Mouse (Mus musculus) small intestine, adult 2 months (tissue): ENCODE data around the gene Tmem231. TPM values are rescaled to one million over a fixed set of nuclear protein-coding genes. Genes with fewer than 3 reads are reported as not detected.

Source experiments
- H3K27ac ChIP-seq: fragments of 200-500 bp; 2 replicates; pipeline ENCODE4 v1.5.1; 2012; ENCODE audit warnings: low read depth, low read length, control low read depth, inconsistent platforms; ENCODE audit not compliant: insufficient read depth
- H3K27me3 ChIP-seq: fragments of 200-500 bp; 2 replicates; pipeline ENCODE4 v1.6.1; 2012; ENCODE audit warnings: mild to moderate bottlenecking, moderate library complexity, low read length, inconsistent platforms; ENCODE audit not compliant: control insufficient read depth, insufficient read depth
- H3K36me3 ChIP-seq: fragments of 200-500 bp; 2 replicates; pipeline ENCODE4 v1.6.1; 2012; ENCODE audit warnings: mild to moderate bottlenecking, low read length, control low read depth, inconsistent platforms; ENCODE audit not compliant: control insufficient read depth, insufficient read depth
- H3K4me1 ChIP-seq: fragments of 200-500 bp; 2 replicates; pipeline ENCODE4 v1.6.1; 2012; ENCODE audit warnings: low read length, inconsistent platforms, mixed read lengths; ENCODE audit not compliant: control insufficient read depth, insufficient read depth, insufficient read length
- H3K4me3 ChIP-seq: fragments of 200-500 bp; 2 replicates; pipeline ENCODE4 v1.5.1; 2012; ENCODE audit warnings: low read depth, mild to moderate bottlenecking, control low read depth, inconsistent platforms, low read length, moderate library complexity
- CTCF ChIP-seq: fragments of 200-500 bp; IDR thresholded peaks from 2 replicates; pipeline ENCODE4 v1.5.1; 2012; ENCODE audit warnings: low read depth, mild to moderate bottlenecking, control low read depth, inconsistent platforms, low read length, moderate library complexity, mixed read lengths; ENCODE audit not compliant: insufficient replicate concordance, insufficient read length; ENCODE audit errors: extremely low read depth
- POLR2A ChIP-seq: fragments of 200-500 bp; IDR thresholded peaks from 2 replicates; pipeline ENCODE4 v1.6.1; 2012; ENCODE audit warnings: low read depth, mild to moderate bottlenecking, control low read depth, inconsistent platforms, low read length, moderate library complexity
- WGBS: fragments of 180-500 bp; shearing (Covaris S2); methylation state at CpG from one replicate; pipeline ENCODE4 v1.1.7; 2018; 5-methylcytosine and 5-hydroxymethylcytosine counted together
- polyA plus RNA-seq: library from polyadenylated mRNA; depleted of rRNA; stranded (reverse); fragments of >200 nt; gene quantifications from 2 replicates; pipeline ENCODE4 v1.2.3, GENCODE M21; 2012

Tmem231 gene
- polyA plus RNA-seq, 1 experiment, result 1.5 TPM

- no peaks in the 10 kb centered on the region for H3K4me1 ChIP-seq
- 79% methylated on average over 5 of the region's 5 CpGs for WGBS
- H3K4me3 ChIP-seq, result no peak overlapping the region
- H3K27ac ChIP-seq, result no peak overlapping the region
- TF ChIP-seq CTCF, result no peak
- no peak for TF ChIP-seq POLR2A
- no peaks in the 10 kb centered on the region; the same call in 1 of the 2 replicates for H3K36me3 ChIP-seq
- H3K27me3 ChIP-seq, result no peaks in the 10 kb centered on the region
These were observed 33.7 kb upstream of the Tmem231 start for GRCm38 (mm10) chr8:111967246-111967870.

GRCm38 (mm10) chr8:111964849-111965561, 31.3 kb upstream of the Tmem231 start:
- WGBS, result 60% methylated on average over 7 of the region's 7 CpGs
- TF ChIP-seq POLR2A (no peak), CTCF (no peak)
- Histone ChIP-seq H3K36me3 (no peaks in the 10 kb centered on the region; the same call in 1 of the 2 replicates), H3K4me1 (no peaks in the 10 kb centered on the region), H3K4me3 (no peak overlapping the region), H3K27ac (no peak overlapping the region), H3K27me3 (no peaks in the 10 kb centered on the region)

GRCm38 (mm10) chr8:111964351-111964750, 30.7 kb upstream of the Tmem231 start:
- Histone ChIP-seq H3K4me3 (no peak overlapping the region), H3K27me3 (no peaks in the 10 kb centered on the region), H3K36me3 (no peaks in the 10 kb centered on the region; the same call in 1 of the 2 replicates), H3K27ac (no peak overlapping the region), H3K4me1 (no peaks in the 10 kb centered on the region)
- 61% methylated on average over 5 of the region's 5 CpGs for WGBS
- TF ChIP-seq POLR2A (no peak), CTCF (no peak)

- 92% methylated on average over 4 of the region's 4 CpGs for WGBS
- no peaks in the 10 kb centered on the region for H3K4me1 ChIP-seq
- no peak overlapping the region for H3K4me3 ChIP-seq
- no peak overlapping the region for H3K27ac ChIP-seq
- no peak for TF ChIP-seq CTCF
- no peak for TF ChIP-seq POLR2A
- no peaks in the 10 kb centered on the region; the same call in 1 of the 2 replicates for H3K36me3 ChIP-seq
- no peaks in the 10 kb centered on the region for H3K27me3 ChIP-seq
These were observed 29.9 kb upstream of the Tmem231 start for GRCm38 (mm10) chr8:111963546-111963945.

- 83% methylated on average over 10 of the region's 10 CpGs for WGBS
These were observed 29.4 kb upstream of the Tmem231 start for GRCm38 (mm10) chr8:111963091-111963490.

GRCm38 (mm10) chr8:111962589-111962988, 28.9 kb upstream of the Tmem231 start:
- no peak overlapping the region for H3K27ac ChIP-seq
- no peaks in the 10 kb centered on the region for H3K36me3 ChIP-seq
- TF ChIP-seq POLR2A (no peak), CTCF (no peak)
- no peak overlapping the region for H3K4me3 ChIP-seq
- H3K27me3 ChIP-seq, result no peaks in the 10 kb centered on the region
- H3K4me1 ChIP-seq, result no peaks in the 10 kb centered on the region
- WGBS, result 64% methylated on average over 1 of the region's 1 CpGs

More at GRCm38 (mm10) chr8:111963091-111963490, 29.4 kb upstream of the Tmem231 start:
- Histone ChIP-seq H3K4me1 (no peaks in the 10 kb centered on the region), H3K4me3 (no peak overlapping the region), H3K27ac (no peak overlapping the region), H3K27me3 (no peaks in the 10 kb centered on the region), H3K36me3 (no peaks in the 10 kb centered on the region; the same call in 1 of the 2 replicates)
- TF ChIP-seq CTCF, result no peak
- TF ChIP-seq POLR2A, result no peak

- Histone ChIP-seq H3K27me3 (no peaks in the 10 kb centered on the region), H3K27ac (no peak overlapping the region), H3K36me3 (0 out of 2 replicates have a peak, but pooled peaks cover 5% of the 10 kb centered on the region), H3K4me1 (no peaks in the 10 kb centered on the region), H3K4me3 (no peak overlapping the region)
- TF ChIP-seq CTCF (no peak), POLR2A (no peak)
- 78% methylated on average over 3 of the region's 3 CpGs for WGBS
These were observed 27.6 kb upstream of the Tmem231 start for GRCm38 (mm10) chr8:111961330-111961729.
